Mouse (Mus musculus) intestine, embryonic 14.5 days (tissue): ENCODE data around the gene Olfr924. TPM values are rescaled to one million over a fixed set of nuclear protein-coding genes. Genes with fewer than 3 reads are reported as not detected.

Experiments
- polyA plus RNA-seq: library from polyadenylated mRNA; unstranded; fragments of >200 nt; fragmentation: Nextera tagmentation; extraction: Ambion mirVana; gene quantifications from 2 replicates; pipeline ENCODE4 v1.2.1, GENCODE M21; 2014

Gene Olfr924
- polyA plus RNA-seq, 1 experiment from 2014 or later = not detected

Other genes with a start within 250 kb of the Olfr924 start
- gene Olfr914, start 239.3 kb upstream of the Olfr924 start, polyA plus RNA-seq = not detected in 2 replicates
- not detected in 2 replicates for gene Olfr916, start 184.6 kb upstream of the Olfr924 start, polyA plus RNA-seq
- gene Olfr917, start 178.6 kb upstream of the Olfr924 start, polyA plus RNA-seq = not detected in 2 replicates
- not detected in 2 replicates for gene Olfr918, start 169.8 kb upstream of the Olfr924 start, polyA plus RNA-seq
- gene Olfr919, start 140.8 kb upstream of the Olfr924 start, polyA plus RNA-seq = not detected in 2 replicates
- gene Vwa5a, start 126.2 kb upstream of the Olfr924 start, polyA plus RNA-seq = 13.9 and 19.1 TPM in 2 replicates
- 0.05 TPM in 2 replicates for gene Olfr920, start 92.2 kb upstream of the Olfr924 start, polyA plus RNA-seq
- not detected in 2 replicates for gene Olfr921, start 71.4 kb upstream of the Olfr924 start, polyA plus RNA-seq
- not detected in 2 replicates for gene Olfr922, start 29.8 kb upstream of the Olfr924 start, polyA plus RNA-seq
- gene Olfr923, start 17.9 kb upstream of the Olfr924 start, polyA plus RNA-seq = not detected in 2 replicates
- gene Olfr26, start 10.6 kb downstream of the Olfr924 start, polyA plus RNA-seq = not detected in 2 replicates
- not detected in 2 replicates for gene Olfr926, start 32.7 kb downstream of the Olfr924 start, polyA plus RNA-seq
- gene Olfr930, start 85.4 kb downstream of the Olfr924 start, polyA plus RNA-seq = not detected in 2 replicates
- not detected in 2 replicates for gene Olfr933, start 127.9 kb downstream of the Olfr924 start, polyA plus RNA-seq
- gene Olfr934, start 143.9 kb downstream of the Olfr924 start, polyA plus RNA-seq = not detected in 2 replicates
- not detected in 2 replicates for gene Olfr935, start 155.2 kb downstream of the Olfr924 start, polyA plus RNA-seq
- not detected in 2 replicates for gene Olfr146, start 178.9 kb downstream of the Olfr924 start, polyA plus RNA-seq
- not detected in 2 replicates for gene Olfr937, start 220.5 kb downstream of the Olfr924 start, polyA plus RNA-seq
- gene Olfr938, start 234.4 kb downstream of the Olfr924 start, polyA plus RNA-seq = not detected in 2 replicates